Mouse (Mus musculus) heart, embryonic 14.5 days (tissue): Measurements from ENCODE around the gene Fam53b. TPM values are rescaled to one million over a fixed set of nuclear protein-coding genes. Genes with fewer than 3 reads are reported as not detected.

ENCODE experiments used
- ATAC-seq: fragments of 200-750 bp; cut with Nextera tagmentation; 2 replicates; pipeline ENCODE4 v1.8.0; 2017; ENCODE audit warnings: low read depth, moderate TSS enrichment; ENCODE audit not compliant: insufficient number of reproducible peaks, insufficient read depth, low FRiP score
- H3K27ac ChIP-seq, 2 experiments: fragments of 200-500 bp in 1 of 2; fragments of 300-500 bp in 1 of 2; sonication (generic) in 1 of 2; replicated peaks in 1 of 2; 2 replicates each; pipeline ENCODE4 v1.5.1; 2012 to 2014; ENCODE audit warnings: low read depth in 2 of 2, low read length in 2 of 2, control low read depth in 1 of 2, mild to moderate bottlenecking in 1 of 2, mixed read lengths in 1 of 2; ENCODE audit not compliant: control insufficient read depth in 1 of 2, insufficient read depth in 1 of 2
- H3K27me3 ChIP-seq: fragments of 300-500 bp; sonication (generic); 2 replicates; pipeline ENCODE4 v1.6.1; 2014; ENCODE audit warnings: mild to moderate bottlenecking, low read length, control low read depth; ENCODE audit not compliant: control insufficient read depth, insufficient read depth
- H3K36me3 ChIP-seq: fragments of 300-500 bp; sonication (generic); 2 replicates; pipeline ENCODE4 v1.6.1; 2014; ENCODE audit warnings: mild to moderate bottlenecking, control low read depth, low read length, mixed read lengths; ENCODE audit not compliant: control insufficient read depth, insufficient read depth
- H3K4me1 ChIP-seq, 2 experiments: fragments of 200-500 bp in 1 of 2; fragments of 300-500 bp in 1 of 2; sonication (generic) in 1 of 2; 2 replicates each; pipeline ENCODE4 v1.6.1; 2012 to 2014; ENCODE audit warnings: low read length in 2 of 2, control low read depth in 1 of 2, mixed read lengths in 1 of 2; ENCODE audit not compliant: control insufficient read depth in 2 of 2, insufficient read depth in 2 of 2
- H3K4me2 ChIP-seq: fragments of 300-500 bp; sonication (generic); 2 replicates; pipeline ENCODE4 v1.6.1; 2014; ENCODE audit warnings: mild to moderate bottlenecking, low read length
- H3K4me3 ChIP-seq, 2 experiments: fragments of 200-500 bp in 1 of 2; fragments of 300-500 bp in 1 of 2; sonication (generic) in 1 of 2; 2 replicates each; pipeline ENCODE4 v1.5.1; 2012 to 2014; ENCODE audit warnings: low read length in 2 of 2, mild to moderate bottlenecking in 2 of 2, control low read depth in 1 of 2, low read depth in 1 of 2, moderate library complexity in 1 of 2; ENCODE audit not compliant: control insufficient read depth in 1 of 2, insufficient read depth in 1 of 2
- H3K9ac ChIP-seq: fragments of 300-500 bp; sonication (generic); 2 replicates; pipeline ENCODE4 v1.6.1; 2014; ENCODE audit warnings: mild to moderate bottlenecking, low read length
- H3K9me3 ChIP-seq: fragments of 300-500 bp; sonication (generic); 2 replicates; pipeline ENCODE4 v1.6.1; 2016; ENCODE audit warnings: low read length, control low read depth; ENCODE audit not compliant: control insufficient read depth
- WGBS: fragments of 180-500 bp; shearing (Covaris S2); extraction: QIAGEN DNeasy Blood & Tissue Kit; methylation state at CpG from one replicate; pipeline ENCODE4 v1.1.7; 2014; 5-methylcytosine and 5-hydroxymethylcytosine counted together
- polyA plus RNA-seq: library from polyadenylated mRNA; unstranded; fragments of >200 nt; fragmentation: Nextera tagmentation; extraction: Ambion mirVana; gene quantifications from 2 replicates; pipeline ENCODE4 v1.2.1, GENCODE M21; 2014

Fam53b gene
- polyA plus RNA-seq, 1 experiment from 2014 or later: 15.4 TPM

DNA sequence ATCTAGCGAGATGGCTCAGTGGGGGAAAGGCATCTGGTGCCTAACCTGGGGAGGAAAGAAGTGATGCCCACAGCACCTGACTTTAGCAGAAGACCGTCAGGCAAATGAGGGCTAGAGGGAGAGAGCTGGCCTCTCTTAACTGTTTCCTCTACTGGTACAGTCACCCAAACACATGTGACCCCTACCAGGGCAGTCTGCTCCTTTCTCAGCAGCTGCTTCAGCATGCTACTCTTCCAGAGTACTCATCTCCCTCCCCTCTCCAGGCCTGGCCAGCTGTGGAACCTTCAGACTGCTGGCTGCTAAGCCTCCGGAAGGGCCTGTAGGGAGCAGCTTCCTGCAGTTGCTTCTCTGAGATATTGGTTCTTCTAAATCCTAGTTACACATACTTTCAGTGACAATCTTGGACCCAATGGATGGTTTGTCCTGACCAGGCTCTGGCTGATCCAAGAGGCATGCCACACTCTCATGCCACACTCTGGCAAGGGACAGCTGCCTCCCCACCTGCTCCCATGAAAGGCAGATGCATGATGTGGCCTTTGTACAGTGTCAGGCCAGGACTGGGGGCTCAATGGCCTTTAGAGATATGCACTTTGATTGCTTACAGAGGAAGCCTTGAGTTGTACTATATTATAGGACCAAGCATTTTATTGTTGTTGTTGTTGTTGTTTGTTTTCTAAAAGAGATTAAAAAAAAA is 65.5 kb downstream of the Fam53b start:
- H3K4me2 ChIP-seq: no peak overlapping the region
- no peak overlapping the region for H3K9ac ChIP-seq
- H3K27me3 ChIP-seq: no peaks in the 10 kb centered on the region
- no peaks in the 10 kb centered on the region for H3K9me3 ChIP-seq
- H3K27ac ChIP-seq: no peak overlapping the region
- no peak overlapping the region for H3K4me3 ChIP-seq
- peaks cover 9% of the 10 kb centered on the region in 2 experiments for H3K4me1 ChIP-seq
- peaks cover 11% of the 10 kb centered on the region; the same call in 1 of the 2 replicates for H3K36me3 ChIP-seq
- 73% methylated on average over 3 of the region's 3 CpGs for WGBS
- no peak for ATAC-seq

DNA sequence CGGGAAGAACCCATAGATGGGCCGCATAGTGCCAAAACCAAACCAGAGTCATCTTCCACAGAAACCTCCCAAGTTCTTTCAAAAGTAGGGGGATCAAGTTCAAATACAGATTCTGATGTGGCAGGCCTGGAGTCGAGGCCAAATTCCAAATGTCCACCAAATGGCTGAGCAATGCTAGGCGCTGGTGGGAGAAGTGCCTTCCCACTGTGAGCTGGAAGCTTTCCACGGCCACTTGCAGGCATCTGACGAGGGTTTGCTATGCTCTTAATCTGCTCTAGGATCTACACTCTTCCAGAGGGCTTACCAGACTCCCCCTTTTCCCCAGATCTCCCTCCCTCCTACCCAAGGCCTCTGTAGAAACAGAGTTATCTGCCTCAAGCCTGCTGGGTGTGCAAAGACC is 66.6 kb downstream of the Fam53b start:
- 62% methylated on average over 6 of the region's 6 CpGs for WGBS
- Histone ChIP-seq H3K9me3 (no peaks in the 10 kb centered on the region), H3K27me3 (no peaks in the 10 kb centered on the region), H3K27ac (no peak overlapping the region), H3K36me3 (peaks cover 11% of the 10 kb centered on the region; the same call in 1 of the 2 replicates), H3K4me1 (peaks cover 8 to 9% of the 10 kb centered on the region in 2 experiments), H3K4me2 (no peak overlapping the region), H3K4me3 (no peak overlapping the region), H3K9ac (no peak overlapping the region)
- no peak for ATAC-seq

DNA sequence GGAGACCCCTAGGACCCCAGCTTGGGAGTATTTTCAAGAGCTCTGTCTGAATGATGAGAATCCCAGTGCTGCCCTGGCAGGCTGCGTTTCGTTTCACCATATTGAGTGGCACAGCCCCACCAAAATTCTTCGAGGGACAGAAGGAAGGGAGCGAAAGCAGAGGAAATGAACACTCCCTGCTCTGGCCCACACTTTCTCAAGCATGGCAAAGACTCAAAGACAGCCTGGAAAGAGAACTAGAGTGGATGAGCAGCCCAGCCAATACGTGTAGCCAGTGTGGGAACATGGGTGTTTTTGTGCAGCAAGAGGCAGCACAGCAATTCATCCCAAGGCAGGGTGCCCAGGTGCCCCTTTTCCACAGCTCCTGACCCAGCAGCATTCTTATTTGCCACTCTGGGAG is 70.8 kb downstream of the Fam53b start:
- H3K4me1 ChIP-seq: peaks cover 3 to 17% of the 10 kb centered on the region in 2 experiments; a peak in 3 of 4 replicates
- ATAC-seq: no peak
- WGBS: 87% methylated on average over 5 of the region's 5 CpGs

DNA sequence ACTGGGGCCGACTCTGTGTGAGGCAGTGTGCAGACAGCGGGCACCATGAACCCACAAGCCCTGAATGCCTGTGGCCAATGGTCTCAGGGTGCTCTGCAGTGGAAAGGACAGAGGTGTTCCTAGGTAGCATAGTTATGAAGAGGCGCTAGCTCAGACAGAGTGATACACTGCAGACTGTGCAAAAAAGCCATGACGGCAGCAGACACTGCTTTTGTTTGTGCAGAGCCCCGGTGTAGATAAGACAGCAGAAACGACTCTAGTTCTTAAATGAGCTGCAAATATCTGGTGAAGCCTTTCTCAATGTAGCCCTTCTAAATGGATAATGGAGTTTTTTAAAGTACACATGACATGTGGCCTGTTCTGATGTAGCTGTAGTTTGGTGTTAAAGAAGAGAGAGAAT is 73.9 kb downstream of the Fam53b start:
- no peak for ATAC-seq
- H3K4me2 ChIP-seq: no peak overlapping the region
- H3K27ac ChIP-seq: 0 out of 4 replicates have a peak overlapping the region, but pooled peaks of 1 of the 2 experiments have one; percentile 33
- H3K9ac ChIP-seq: no peak overlapping the region; the same call in 1 of the 2 replicates
- H3K27me3 ChIP-seq: no peaks in the 10 kb centered on the region
- H3K36me3 ChIP-seq: 0 out of 2 replicates have a peak, but pooled peaks cover 3% of the 10 kb centered on the region
- 36% methylated on average over 6 of the region's 6 CpGs for WGBS
- H3K4me3 ChIP-seq: no peak overlapping the region
- no peaks in the 10 kb centered on the region for H3K9me3 ChIP-seq
- peaks cover 19 to 39% of the 10 kb centered on the region in 2 experiments for H3K4me1 ChIP-seq

More for the DNA sequence above, 70.8 kb downstream of the Fam53b start:
- Histone ChIP-seq H3K36me3 (no peaks in the 10 kb centered on the region), H3K4me3 (no peak overlapping the region), H3K4me2 (no peak overlapping the region), H3K9me3 (no peaks in the 10 kb centered on the region), H3K27ac (no peak overlapping the region), H3K9ac (no peak overlapping the region), H3K27me3 (no peaks in the 10 kb centered on the region)

DNA sequence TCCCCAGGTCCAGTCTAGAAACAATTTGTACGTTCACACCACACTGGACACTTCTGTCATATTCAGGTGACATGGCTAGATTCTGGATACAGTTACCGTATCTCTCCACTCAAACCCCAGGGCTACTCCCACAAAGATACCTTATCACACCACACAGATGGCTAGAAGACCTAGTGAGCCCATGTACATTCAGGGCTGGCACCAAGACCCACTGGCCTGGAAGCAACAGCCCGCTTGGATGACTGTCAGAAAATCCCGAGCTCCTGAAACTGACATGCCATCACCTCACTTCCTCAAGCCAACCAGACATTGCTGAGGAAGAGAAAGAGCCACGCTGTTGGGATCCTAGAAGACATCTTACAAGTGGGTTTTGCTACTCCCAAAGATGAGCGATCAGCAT is 74.8 kb downstream of the Fam53b start:
- Histone ChIP-seq H3K27ac (no peak overlapping the region), H3K9me3 (no peaks in the 10 kb centered on the region), H3K4me3 (no peak overlapping the region), H3K4me2 (no peak overlapping the region), H3K4me1 (peaks cover 19 to 39% of the 10 kb centered on the region in 2 experiments), H3K27me3 (no peaks in the 10 kb centered on the region), H3K9ac (no peak overlapping the region), H3K36me3 (0 out of 2 replicates have a peak, but pooled peaks cover 9% of the 10 kb centered on the region)
- no peak for ATAC-seq
- 85% methylated on average over 6 of the region's 6 CpGs for WGBS

DNA sequence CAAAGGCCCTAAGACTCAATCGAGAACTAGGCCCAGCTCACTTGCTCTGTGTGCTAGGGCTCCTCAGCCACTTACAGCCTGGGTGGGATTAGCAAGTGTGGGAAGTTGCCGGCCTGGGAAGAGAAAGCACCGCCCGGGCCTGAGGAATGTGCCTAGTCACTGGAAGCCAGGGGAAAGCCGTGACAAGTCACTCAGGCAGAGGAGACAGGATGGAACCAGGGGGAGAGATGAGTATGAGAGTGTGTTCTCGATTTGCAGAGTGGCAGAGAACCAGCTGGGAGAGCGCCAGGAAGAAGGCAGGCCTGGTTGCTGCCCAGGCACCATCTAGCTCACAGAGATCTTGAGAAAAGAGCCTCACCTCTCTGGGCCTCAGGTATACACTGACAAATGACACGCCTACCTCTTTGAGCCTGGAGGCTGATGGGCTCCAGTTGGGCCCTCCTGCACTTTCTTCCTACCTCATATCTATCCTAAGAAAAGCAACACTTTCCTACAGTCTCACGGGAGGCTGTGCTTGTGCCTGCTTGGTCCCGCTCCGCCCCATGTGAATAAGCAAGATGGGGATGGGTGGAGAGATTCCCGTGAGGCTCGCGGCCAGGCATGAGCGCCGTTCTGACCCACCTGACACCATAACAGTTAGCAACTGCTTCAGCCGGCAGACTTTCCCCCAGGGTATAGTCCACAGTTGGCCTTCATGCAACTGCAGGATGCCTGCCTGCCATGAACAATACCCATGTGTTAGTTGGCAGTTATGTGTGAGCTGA is 77.4 kb downstream of the Fam53b start:
- Histone ChIP-seq H3K4me2 (no peak overlapping the region), H3K4me3 (no peak overlapping the region), H3K9me3 (no peaks in the 10 kb centered on the region), H3K27ac (peak overlapping the region; percentile 66 to 68), H3K36me3 (0 out of 2 replicates have a peak, but pooled peaks cover 9% of the 10 kb centered on the region), H3K27me3 (no peaks in the 10 kb centered on the region), H3K4me1 (peaks cover 21 to 45% of the 10 kb centered on the region in 2 experiments), H3K9ac (peak overlapping the region; percentile 45; the same call in 1 of the 2 replicates)
- peak; percentile 16; the same call in 1 of the 2 replicates for ATAC-seq
- WGBS: 51% methylated on average over 17 of the region's 17 CpGs

DNA sequence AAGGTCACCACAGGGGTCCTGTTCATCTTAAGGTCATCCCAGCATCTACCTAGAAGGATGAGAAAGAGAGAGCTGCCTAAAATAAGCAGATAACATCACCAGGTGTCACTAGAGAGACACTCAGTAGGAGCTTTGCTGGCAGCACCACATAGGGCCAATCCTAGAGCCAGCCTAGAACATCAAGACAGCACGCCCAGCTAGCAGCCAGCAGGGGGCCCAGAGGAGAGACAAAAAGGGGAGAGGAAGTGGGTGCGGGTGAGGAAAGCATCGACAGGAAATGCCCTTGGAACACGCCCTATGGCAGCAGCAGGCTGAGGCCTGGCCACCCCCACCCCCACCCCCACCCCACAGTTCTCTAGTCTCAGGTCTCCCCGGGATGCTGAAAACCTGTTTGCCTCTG is 78.5 kb downstream of the Fam53b start:
- Histone ChIP-seq H3K9me3 (no peaks in the 10 kb centered on the region), H3K36me3 (0 out of 2 replicates have a peak, but pooled peaks cover 9% of the 10 kb centered on the region), H3K9ac (no peak overlapping the region), H3K27me3 (no peaks in the 10 kb centered on the region), H3K4me1 (peaks cover 21 to 42% of the 10 kb centered on the region in 2 experiments), H3K4me2 (no peak overlapping the region), H3K27ac (peak overlapping the region in 1 of 2 experiments; percentile 68; a peak in 2 of 4 replicates), H3K4me3 (no peak overlapping the region)
- 39% methylated on average over 5 of the region's 5 CpGs for WGBS
- peak; percentile 24; the same call in 1 of the 2 replicates for ATAC-seq
